Mouse (Mus musculus): Measurements from ENCODE around the gene Cck.
"Not testable (repeated sequence)": the region's sequence is repeated elsewhere in the genome, so short reads cannot be mapped to it uniquely, and the experiment has no call there.

The Cck gene

DNA sequence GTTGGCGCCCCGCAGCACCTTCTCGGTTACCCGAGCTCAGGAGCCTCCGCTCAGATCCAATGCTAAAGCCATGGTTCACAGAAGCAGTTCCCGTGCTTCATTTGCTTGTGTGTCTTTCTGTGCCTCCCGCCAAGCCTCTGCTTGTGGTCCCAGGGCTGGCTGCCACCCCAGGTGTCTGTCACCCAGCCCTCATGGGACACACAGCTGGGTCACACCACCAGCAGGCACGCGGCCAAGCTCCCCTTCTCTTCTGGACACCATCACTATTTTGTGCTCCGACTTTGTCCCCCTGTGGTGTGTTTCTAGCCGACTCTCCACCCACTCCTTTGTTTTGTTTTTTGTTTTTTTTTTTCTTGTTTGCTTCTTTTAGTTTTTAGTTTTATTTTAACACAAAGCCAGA lies 28.0 kb downstream of the Cck start:
- in situ Hi-C loops (cut with MboI, MseI): no loop called here

DNA sequence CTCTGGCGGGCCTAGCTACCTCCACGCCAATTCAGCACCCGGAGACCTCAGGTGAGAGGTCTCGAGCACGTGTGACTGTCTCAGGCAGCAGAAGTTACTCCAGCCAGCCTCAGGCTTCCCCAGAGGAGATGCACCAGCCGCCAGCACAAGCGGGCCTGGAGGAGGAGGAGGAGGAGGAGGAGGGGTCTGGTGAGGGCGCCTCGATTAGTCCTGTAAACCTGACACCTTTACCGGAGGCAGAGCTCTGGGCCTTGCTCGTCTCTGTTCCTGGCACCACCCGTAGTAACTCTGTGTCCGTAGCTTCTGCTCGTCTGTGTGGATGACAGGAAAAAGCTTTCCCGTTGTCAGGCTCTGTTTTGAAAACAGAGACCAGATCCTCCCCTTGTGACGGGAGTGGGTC lies 35.0 kb downstream of the Cck start:
- in situ Hi-C loops (cut with MboI, MseI): no loop called here

DNA sequence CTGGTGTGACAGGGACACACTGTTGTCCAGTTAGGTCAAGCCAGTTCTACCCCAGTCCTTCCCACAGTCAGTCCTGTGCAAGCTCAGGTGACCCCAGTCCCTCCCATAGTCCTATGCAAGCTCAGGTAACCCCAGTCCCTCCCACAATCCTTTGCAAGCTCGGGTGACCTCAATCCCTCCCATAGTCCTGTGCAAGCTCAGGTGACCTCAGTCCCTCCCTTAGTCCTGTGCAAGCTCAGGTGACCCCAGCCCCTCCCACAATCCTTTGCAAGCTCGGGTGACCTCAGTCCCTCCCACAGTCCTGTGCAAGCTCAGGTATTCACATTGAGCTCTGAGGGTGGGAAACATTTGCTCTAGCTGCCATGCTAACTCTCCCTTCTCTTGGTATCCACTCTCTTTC lies 35.5 kb downstream of the Cck start:
- in situ Hi-C loops (cut with MboI, MseI): loop anchor here (5.0 kb wide), 1 partner anchor 73 kb away; no protein-coding TSS in a partner anchor

DNA sequence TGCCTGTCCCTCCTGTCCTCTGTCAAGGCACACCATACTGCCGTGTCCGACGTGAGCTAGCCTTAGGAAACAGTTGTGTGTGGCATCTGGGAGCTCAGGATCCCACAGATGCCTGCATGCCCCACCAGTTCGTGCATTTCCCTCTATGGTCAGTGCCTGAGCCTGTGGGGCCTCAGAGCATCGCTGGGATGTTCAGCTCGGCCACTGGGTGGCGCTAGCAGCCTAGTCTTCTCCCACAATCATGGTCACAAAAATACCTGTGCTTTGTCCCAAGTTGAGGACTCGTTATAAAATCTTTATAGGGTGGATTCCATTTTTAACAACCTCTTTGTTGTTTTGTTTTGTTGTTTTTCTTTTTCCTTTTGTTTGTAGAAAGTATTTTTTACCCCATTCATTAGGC lies 37.0 kb downstream of the Cck start:
- in situ Hi-C loops (cut with MboI, MseI): loop anchor here (5.0 kb wide), 1 partner anchor 71 kb away; no protein-coding TSS in a partner anchor

DNA sequence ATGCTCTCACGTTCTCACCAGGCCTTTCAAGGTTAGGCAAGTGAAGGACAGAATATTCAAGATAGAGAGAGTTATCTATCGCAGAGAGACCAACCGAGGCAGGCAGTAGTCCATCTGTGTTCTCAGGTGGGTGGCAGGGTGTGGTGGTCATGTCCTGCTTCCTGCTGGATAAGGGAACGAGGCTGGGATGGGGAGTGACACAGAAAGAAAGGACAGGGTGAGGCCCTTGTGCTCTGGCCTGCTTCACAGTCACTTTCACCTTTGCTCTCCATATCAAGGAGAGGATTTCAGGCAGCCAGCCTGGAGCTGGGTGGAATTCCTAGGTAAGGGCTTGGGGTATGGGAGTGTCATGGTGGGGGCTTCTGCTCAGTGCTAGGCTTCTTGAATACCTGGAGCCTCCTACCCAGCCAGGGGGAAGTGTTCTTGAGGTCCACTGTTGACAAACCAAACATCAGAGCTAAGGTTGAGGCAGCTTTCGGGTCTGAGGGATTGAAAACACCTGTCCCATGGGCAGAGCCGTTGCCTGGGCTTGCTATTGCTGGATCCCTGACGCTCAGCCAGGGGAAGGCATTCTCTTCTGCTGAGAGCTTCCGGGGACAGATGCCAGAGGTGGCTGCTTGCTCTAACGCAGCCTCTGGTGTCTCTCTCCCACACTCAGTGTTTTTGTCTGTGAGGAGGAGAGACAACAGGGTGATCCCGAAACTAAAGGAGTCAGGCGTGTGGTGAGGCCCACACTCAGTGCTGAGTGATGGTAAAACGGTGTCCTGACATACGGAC lies 38.6 kb downstream of the Cck start:
- in situ Hi-C loops (cut with MboI, MseI): loop anchor here (5.0 kb wide), 1 partner anchor 70 kb away; no protein-coding TSS in a partner anchor

GRCm38 (mm10) chr9:121454891-121455290 lies 40.6 kb downstream of the Cck start:
- in situ Hi-C loops (cut with MboI, MseI): loop anchor here (5.0 kb wide), 1 partner anchor 68 kb away; no protein-coding TSS in a partner anchor

DNA sequence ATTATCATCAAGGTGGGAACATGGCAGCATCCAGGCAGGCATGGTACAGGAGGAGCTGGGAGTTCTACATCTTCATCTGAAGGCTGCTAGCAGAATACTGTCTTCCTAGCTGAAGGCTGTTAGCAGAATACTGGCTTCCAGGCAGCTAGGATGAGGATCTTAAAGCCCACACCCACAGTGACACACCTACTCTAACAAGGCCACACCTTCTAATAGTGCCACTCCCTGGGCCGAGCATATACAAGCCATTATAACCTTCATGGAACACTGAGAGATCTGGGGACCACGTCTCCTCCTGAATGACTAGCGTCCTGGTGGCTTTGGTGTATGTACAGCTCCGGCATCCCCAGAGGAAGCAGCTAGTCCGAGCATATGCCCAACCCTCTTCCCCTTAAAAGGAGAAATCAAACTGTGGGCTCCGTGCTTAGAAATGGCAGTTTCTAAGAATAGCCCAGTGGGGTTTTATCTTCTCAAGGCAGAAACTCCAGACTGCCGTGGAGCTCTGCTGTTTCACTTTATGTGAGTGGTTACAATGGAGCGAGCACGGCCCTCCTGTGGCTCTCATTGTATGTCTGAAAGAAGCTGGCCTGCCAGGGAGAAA lies 43.1 kb downstream of the Cck start:
- in situ Hi-C loops (cut with MboI, MseI): not testable (repeated sequence)

DNA sequence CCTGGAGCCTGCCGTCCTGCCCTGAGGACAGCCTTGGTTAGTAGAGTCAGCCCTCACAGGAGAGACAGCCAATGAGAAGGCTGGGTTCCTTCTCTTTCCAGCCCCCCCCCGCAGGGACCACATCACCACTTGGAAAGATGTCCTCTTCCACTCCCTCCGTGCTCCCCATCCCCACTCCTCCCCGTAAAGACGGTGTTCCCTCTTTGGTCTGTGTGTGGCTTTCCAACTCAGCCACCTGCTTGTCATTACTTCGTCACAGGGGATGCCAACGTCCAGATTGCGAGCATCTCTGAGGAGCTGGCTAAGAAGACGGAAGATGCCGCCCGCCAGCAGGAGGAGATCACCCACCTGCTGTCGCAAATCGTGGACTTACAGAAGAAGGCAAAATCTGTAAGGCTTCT lies 49.1 kb downstream of the Cck start:
- in situ Hi-C loops (cut with MboI, MseI): no loop called here

DNA sequence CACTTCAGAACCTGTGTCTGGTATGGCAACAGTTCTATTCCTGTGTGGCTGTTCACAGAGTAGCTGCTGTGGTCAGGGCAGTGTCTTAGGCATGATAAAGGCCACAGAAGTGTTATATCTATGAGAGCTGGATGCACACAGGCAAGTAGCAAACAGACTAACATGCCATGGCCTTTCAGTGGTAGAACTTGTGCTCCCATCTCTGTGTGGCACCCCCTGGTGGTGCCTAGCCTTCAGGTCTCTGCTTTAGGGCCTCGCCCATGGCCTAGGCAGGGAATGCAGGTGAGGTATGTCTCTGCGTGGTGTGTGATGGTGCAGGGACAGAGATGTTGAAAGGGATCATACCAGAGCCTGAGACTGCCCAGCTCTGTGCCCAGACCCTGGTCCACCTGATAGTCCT lies 50.1 kb downstream of the Cck start:
- in situ Hi-C loops (cut with MboI, MseI): no loop called here

- in situ Hi-C loops (cut with MboI, MseI): no loop called here
Observed at GRCm38 (mm10) chr9:121444367-121444707, 51.2 kb downstream of the Cck start.

GRCm38 (mm10) chr9:121443696-121444366 lies 51.7 kb downstream of the Cck start:
- in situ Hi-C loops (cut with MboI, MseI): no loop called here

DNA sequence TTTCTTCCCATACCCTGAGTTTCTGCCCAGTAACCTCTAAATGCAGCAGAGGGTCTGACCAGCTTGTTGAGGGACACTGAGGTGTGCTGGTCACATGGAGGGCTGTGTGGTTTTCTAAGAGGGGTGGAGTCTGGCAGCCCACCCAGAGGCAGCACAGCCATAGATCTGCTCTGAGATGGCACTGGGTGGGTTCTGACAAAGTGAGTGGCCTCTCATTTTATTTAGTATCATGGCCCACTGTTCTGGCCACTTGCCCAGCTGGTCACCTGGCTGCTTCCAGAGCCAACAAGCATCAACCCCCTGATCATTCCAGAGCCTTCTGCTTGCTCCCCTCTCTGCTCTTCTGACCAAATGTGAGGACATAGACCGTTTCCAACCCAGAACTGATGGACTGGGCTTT lies 53.3 kb downstream of the Cck start:
- in situ Hi-C loops (cut with MboI, MseI): no loop called here

Measured in regulatory T cell (primary cell).